Mouse (Mus musculus): ENCODE measurements at regions not wholly inside any gene's neighbourhood (a gene's known extent, or its start where the extent isn't known, plus 50 kb on each side); places are given as distances from the start of the nearest gene placed in this dataset.

GRCm38 (mm10) chr2:174547207-174547606 is 74.3 kb upstream of the Prelid3b start:
- peak; percentile 5 for DNase-seq (ENCODE audit: low read depth, low spot score)
- Histone ChIP-seq H3K79me2 (ENCODE audit: control insufficient read depth, insufficient read depth, low read length, poor library complexity) (no peaks in the 10 kb centered on the region), H3K36me3 (ENCODE audit: control insufficient read depth in 1 of 2, insufficient read depth in 2 of 2, low read length in 2 of 2) (no peaks in the 10 kb centered on the region), H3K4me1 (ENCODE audit: control insufficient read depth in 1 of 2, insufficient read depth in 2 of 2, low read length in 2 of 2) (no peaks in the 10 kb centered on the region), H3K27ac (ENCODE audit: control insufficient read depth, low read depth, low read length) (no peak overlapping the region), H3K27me3 (ENCODE audit: control insufficient read depth in 1 of 2, insufficient read depth in 2 of 2, low read length in 2 of 2) (peaks cover 0 to 1% of the 10 kb centered on the region in 2 experiments; a peak in 2 of 4 replicates), H3K9me3 (replicated peaks; ENCODE audit: insufficient read depth, low read length) (no peaks in the 10 kb centered on the region), H3K4me3 (ENCODE audit: control insufficient read depth in 1 of 2, insufficient read depth in 1 of 2, low read depth in 2 of 2, low read length in 2 of 2) (no peak overlapping the region), H3K9ac (ENCODE audit: control insufficient read depth, low read depth, low read length, poor library complexity, severe bottlenecking) (no peak overlapping the region)
- TF ChIP-seq UBTF (IDR thresholded peaks at IDR 0.05; ENCODE audit: borderline replicate concordance, insufficient read depth, low read depth, low read length) (no peak), RAD21 (IDR thresholded peaks at IDR 0.05; ENCODE audit: low read depth, low read length) (peak; percentile 34), SMC3 (IDR thresholded peaks at IDR 0.05; ENCODE audit: low read depth, low read length) (peak; percentile 43), GABPA (IDR thresholded peaks at IDR 0.05; ENCODE audit: low read depth, low read length) (no peak), NELFE (IDR thresholded peaks at IDR 0.05; ENCODE audit: low read depth, low read length) (no peak), ZC3H11A (IDR thresholded peaks at IDR 0.05; ENCODE audit: low read depth, low read length) (peak; percentile 29), CTCF (IDR thresholded peaks at IDR 0.05 in 2 of 3, conservative IDR thresholded peaks at IDR 0.05 in 1 of 3; ENCODE audit: control insufficient read depth in 1 of 3, insufficient read depth in 1 of 3, low read depth in 2 of 3, low read length in 3 of 3, poor library complexity in 1 of 3, severe bottlenecking in 1 of 3) (peak in 2 of 3 experiments; percentile 37 to 39; a peak in 3 of 6 replicates)

GRCm38 (mm10) chr2:174547701-174548100 is 74.8 kb upstream of the Prelid3b start:
- no peak for DNase-seq (ENCODE audit: low read depth, low spot score)

DNA sequence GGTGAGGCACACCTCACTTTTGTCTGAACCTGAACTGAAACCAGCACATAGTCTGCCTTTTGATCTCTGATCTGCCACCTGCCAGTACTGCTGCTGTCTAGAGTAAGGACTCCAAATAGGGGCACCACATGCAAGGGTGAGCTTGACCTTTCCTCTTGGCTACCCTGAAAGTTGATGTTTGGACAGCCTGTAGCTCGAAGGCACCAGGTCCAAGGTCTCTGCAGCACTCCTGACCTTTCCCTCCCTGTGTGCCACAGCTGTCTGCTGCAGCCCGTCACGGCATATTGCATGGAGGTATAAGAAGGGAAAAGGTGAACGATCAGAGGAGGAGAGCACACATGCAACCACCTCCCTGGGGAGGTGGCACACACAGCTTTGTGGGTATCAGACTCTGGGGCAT is 75.9 kb upstream of the Prelid3b start:
- H3K27ac ChIP-seq (ENCODE audit: control insufficient read depth, low read depth, low read length) = no peak overlapping the region
- H3K4me3 ChIP-seq (ENCODE audit: control insufficient read depth in 1 of 2, insufficient read depth in 1 of 2, low read depth in 2 of 2, low read length in 2 of 2) = no peak overlapping the region
- no peaks in the 10 kb centered on the region for H3K9me3 ChIP-seq (replicated peaks; ENCODE audit: insufficient read depth, low read length)
- no peak overlapping the region for H3K9ac ChIP-seq (ENCODE audit: control insufficient read depth, low read depth, low read length, poor library complexity, severe bottlenecking)
- DNase-seq (ENCODE audit: low read depth, low spot score) = no peak
- H3K27me3 ChIP-seq (ENCODE audit: control insufficient read depth in 1 of 2, insufficient read depth in 2 of 2, low read length in 2 of 2) = peaks cover 0 to 1% of the 10 kb centered on the region in 2 experiments; a peak in 2 of 4 replicates
- H3K36me3 ChIP-seq (ENCODE audit: control insufficient read depth in 1 of 2, insufficient read depth in 2 of 2, low read length in 2 of 2) = no peaks in the 10 kb centered on the region
- H3K79me2 ChIP-seq (ENCODE audit: control insufficient read depth, insufficient read depth, low read length, poor library complexity) = no peaks in the 10 kb centered on the region
- no peaks in the 10 kb centered on the region for H3K4me1 ChIP-seq (ENCODE audit: control insufficient read depth in 1 of 2, insufficient read depth in 2 of 2, low read length in 2 of 2)
- TF ChIP-seq HCFC1 (IDR thresholded peaks at IDR 0.05; ENCODE audit: low read depth, low read length) (no peak), POLR2A (IDR thresholded peaks at IDR 0.05; ENCODE audit: control insufficient read depth in 1 of 2, insufficient read depth in 1 of 2, low read depth in 1 of 2, low read length in 2 of 2, poor library complexity in 1 of 2) (no peak), MAZ (IDR thresholded peaks at IDR 0.05; ENCODE audit: low read depth, low read length) (no peak), KAT2A (conservative IDR thresholded peaks at IDR 0.05; ENCODE audit: low read depth, low read length) (no peak), SIN3A (IDR thresholded peaks at IDR 0.05; ENCODE audit: low read length) (no peak), ELF1 (IDR thresholded peaks at IDR 0.05; ENCODE audit: low read depth, low read length) (no peak), ZMIZ1 (IDR thresholded peaks at IDR 0.05; ENCODE audit: low read depth, low read length) (no peak), NELFE (IDR thresholded peaks at IDR 0.05; ENCODE audit: low read depth, low read length) (no peak), POLR2AphosphoS2 (IDR thresholded peaks at IDR 0.05; ENCODE audit: low read length) (no peak), BHLHE40 (IDR thresholded peaks at IDR 0.05; ENCODE audit: borderline replicate concordance, low read depth, low read length) (no peak), MAX (IDR thresholded peaks at IDR 0.05; ENCODE audit: low read length) (no peak), MXI1 (IDR thresholded peaks at IDR 0.05; ENCODE audit: low read depth, low read length) (no peak), ZC3H11A (IDR thresholded peaks at IDR 0.05; ENCODE audit: low read depth, low read length) (no peak)

More at GRCm38 (mm10) chr2:174547701-174548100, 74.8 kb upstream of the Prelid3b start:
- Histone ChIP-seq H3K4me3 (ENCODE audit: control insufficient read depth in 1 of 2, insufficient read depth in 1 of 2, low read depth in 2 of 2, low read length in 2 of 2) (no peak overlapping the region), H3K9me3 (replicated peaks; ENCODE audit: insufficient read depth, low read length) (no peaks in the 10 kb centered on the region), H3K4me1 (ENCODE audit: control insufficient read depth in 1 of 2, insufficient read depth in 2 of 2, low read length in 2 of 2) (no peaks in the 10 kb centered on the region), H3K9ac (ENCODE audit: control insufficient read depth, low read depth, low read length, poor library complexity, severe bottlenecking) (no peak overlapping the region), H3K36me3 (ENCODE audit: control insufficient read depth in 1 of 2, insufficient read depth in 2 of 2, low read length in 2 of 2) (no peaks in the 10 kb centered on the region), H3K27ac (ENCODE audit: control insufficient read depth, low read depth, low read length) (no peak overlapping the region), H3K79me2 (ENCODE audit: control insufficient read depth, insufficient read depth, low read length, poor library complexity) (no peaks in the 10 kb centered on the region), H3K27me3 (ENCODE audit: control insufficient read depth in 1 of 2, insufficient read depth in 2 of 2, low read length in 2 of 2) (peaks cover 0 to 1% of the 10 kb centered on the region in 2 experiments; a peak in 2 of 4 replicates)
- no peak for TF ChIP-seq CTCF (IDR thresholded peaks at IDR 0.05 in 2 of 3, conservative IDR thresholded peaks at IDR 0.05 in 1 of 3; ENCODE audit: control insufficient read depth in 1 of 3, insufficient read depth in 1 of 3, low read depth in 2 of 3, low read length in 3 of 3, poor library complexity in 1 of 3, severe bottlenecking in 1 of 3)
- TF ChIP-seq SMC3 (IDR thresholded peaks at IDR 0.05; ENCODE audit: low read depth, low read length) = no peak
- TF ChIP-seq NELFE (IDR thresholded peaks at IDR 0.05; ENCODE audit: low read depth, low read length) = no peak
- no peak for TF ChIP-seq POLR2AphosphoS2 (IDR thresholded peaks at IDR 0.05; ENCODE audit: low read length)
- TF ChIP-seq BHLHE40 (IDR thresholded peaks at IDR 0.05; ENCODE audit: borderline replicate concordance, low read depth, low read length) = no peak
- no peak for TF ChIP-seq MXI1 (IDR thresholded peaks at IDR 0.05; ENCODE audit: low read depth, low read length)
- TF ChIP-seq TCF12 (IDR thresholded peaks at IDR 0.05; ENCODE audit: low read depth, low read length) = no peak

Measured in MEL (cell line).